Mouse (Mus musculus): ENCODE measurements at regions not wholly inside any gene's neighbourhood (a gene's known extent, or its start where the extent isn't known, plus 50 kb on each side); places are given as distances from the start of the nearest gene placed in this dataset.

DNA sequence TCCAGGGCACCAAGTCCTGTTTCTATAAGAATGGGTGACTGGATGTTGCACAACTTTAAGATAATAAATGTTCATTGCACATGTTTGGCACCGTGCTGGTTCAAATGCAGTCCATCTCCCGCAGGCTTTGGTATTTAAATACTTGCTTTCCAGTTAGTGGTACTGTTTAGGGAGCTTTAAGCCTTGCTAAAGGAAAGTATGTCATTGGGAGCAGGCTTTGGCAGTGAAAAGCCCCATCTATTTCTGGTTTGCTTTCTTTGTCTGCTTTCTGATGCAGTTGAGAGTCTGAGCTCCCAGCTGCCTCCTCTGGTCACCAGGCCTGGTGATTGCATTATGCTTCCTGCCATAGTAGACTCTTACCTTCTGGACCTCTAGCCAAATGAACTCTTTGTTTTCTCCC lies 283.0 kb upstream of the Mmadhc start:
- TF ChIP-seq EP300 (IDR thresholded peaks at IDR 0.05; ENCODE audit: low read depth): no peak
- TF ChIP-seq CTCF (IDR thresholded peaks at IDR 0.05; ENCODE audit: low read depth): no peak
